Mouse (Mus musculus) layer of hippocampus, adult 9-10 months (tissue): ENCODE results near the gene Trim17.
"Not testable (repeated sequence)": the region's sequence is repeated elsewhere in the genome, so short reads cannot be mapped to it uniquely, and the experiment has no call there.

Experiments used
- DNase-seq: peaks from one replicate; pipeline ENCODE4 v3.0.0; 2022; ENCODE audit warnings: low spot score

The Trim17 gene

DNA sequence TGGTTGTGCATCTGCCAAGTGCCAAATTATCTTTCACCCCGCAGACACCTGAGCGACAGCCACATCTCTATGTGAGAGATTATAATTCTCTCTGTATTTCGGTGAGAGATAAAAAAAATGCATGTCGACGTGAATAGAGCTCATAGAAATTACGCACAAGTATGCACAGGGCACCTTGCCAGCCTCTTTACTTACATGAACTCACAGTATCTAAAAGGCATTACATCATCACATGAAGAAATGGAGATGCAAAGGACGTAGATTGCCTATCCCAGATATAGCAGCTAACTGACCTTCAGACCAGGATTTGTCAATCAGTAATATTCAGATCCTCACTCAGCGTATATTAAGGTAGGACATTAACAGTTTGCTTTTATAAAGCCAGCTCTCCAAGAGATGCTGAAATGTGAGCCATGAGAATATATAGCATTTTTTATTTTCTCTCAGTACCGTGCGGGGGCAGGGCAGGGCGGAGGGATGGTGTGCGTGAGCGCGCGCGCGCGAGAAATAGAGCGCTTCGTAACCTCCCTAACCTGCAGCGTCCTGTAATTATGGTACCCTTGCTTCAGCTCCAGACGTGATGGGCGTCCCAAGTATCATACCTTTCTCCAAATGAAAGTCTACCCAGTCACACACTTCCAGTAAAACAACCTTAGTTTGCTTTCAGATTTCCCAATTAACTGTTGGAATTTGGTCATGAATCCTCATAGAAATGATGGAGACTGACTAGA is 6.5 kb upstream of the Trim17 start:
- no peak for DNase-seq

DNA sequence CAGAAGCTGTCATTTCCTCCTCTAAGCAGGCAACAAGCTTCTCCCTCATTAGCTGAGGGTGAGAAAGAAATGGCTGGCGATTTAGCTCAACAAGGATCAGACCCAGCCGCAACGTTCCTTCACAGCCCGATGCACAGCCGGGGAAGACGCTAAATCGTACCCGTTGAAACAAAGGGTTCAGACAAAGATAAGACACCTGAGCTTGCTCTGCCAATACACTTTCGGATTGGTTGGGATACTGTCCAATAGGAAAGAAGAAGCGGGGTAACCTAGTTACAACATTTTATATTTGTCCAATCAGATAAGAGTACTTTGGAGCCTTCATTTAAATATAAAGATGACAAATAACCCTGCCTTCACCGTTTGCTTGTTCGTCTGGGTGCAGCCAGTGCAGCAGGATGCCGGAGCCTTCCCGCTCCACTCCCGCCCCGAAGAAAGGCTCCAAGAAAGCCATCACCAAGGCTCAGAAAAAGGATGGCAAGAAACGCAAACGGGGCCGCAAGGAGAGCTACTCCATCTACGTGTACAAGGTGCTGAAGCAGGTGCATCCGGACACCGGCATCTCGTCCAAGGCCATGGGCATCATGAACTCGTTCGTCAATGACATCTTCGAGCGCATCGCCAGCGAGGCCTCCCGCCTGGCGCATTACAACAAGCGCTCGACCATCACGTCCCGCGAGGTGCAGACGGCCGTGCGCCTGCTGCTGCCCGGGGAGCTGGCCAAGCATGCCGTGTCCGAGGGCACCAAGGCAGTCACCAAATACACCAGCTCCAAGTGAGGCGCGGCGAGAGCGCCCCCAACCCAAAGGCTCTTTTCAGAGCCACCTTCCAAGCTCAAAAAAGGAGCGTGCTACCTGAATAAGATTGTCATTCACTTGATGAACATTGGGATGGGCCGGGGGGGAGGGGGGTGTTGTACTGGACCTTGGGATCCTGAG is 5.7 kb upstream of the Trim17 start, which contains the start of gene Hist3h2ba:
Hist3h2ba (plus strand) TSS at position 379 of the 938 bp plus-strand sequence.
- peak; percentile 91 for DNase-seq

DNA sequence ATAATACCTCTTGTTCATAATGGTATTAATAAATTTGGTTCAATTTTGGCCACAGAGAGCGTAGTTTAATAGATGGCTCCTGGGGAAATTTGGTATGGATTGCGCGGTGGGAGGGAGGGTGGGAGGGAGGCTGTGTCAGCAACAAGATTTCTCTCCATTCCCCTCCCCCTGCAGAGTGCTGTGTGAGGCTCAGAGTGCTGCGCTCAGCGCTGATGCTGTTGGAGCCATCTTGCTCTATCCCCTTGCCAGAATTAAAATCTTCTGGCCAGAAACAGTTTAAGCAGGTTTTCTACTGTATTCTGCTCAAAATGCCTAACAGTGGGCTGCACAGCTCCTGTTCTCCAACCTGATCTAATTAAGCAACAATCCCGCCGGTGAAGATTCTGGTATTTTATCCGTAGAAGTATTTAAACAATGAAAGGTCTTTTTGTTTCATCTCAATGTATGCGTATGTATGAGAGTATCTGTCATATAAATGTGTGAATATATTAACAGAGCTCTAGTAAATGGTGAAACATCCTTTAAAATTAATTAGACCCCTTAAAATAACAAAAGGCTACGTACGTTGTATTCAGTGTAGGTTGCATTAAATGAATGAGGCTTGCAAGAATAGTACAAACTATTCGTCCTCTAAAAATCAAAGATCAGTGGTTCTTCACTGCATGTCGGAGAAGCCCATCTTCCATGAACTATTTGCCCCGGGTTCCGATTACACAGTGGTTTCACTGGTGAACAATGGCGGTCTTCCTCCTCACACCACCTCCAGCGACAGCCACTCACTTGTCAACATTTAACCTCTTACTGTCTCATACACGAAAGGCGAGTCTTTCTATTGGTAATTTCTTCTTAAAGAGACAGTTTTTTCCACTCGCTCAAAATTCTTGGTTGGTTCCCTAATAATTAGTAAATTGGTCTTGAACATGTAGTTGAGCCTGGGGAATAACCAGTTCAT is 4.7 kb upstream of the Trim17 start:
- DNase-seq: no peak

DNA sequence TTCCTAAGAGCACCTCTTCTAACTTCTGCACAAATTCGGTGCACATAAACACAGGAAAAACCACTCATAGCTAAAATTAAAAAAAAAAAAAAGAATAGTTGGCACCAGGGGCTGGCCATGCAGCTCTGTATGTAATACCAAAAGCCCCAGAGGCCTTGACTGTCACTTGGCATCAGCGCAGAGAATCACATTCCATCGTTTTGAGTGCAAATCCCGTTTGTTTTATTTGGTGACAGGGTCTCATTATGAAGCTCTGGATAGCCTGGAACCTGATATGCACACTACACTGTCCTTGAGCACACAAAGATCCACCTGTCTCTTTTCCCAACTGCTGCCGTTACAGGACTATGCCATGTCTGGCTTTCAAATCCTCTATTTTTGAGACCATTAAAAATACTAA is 3.3 kb upstream of the Trim17 start:
- no peak for DNase-seq

DNA sequence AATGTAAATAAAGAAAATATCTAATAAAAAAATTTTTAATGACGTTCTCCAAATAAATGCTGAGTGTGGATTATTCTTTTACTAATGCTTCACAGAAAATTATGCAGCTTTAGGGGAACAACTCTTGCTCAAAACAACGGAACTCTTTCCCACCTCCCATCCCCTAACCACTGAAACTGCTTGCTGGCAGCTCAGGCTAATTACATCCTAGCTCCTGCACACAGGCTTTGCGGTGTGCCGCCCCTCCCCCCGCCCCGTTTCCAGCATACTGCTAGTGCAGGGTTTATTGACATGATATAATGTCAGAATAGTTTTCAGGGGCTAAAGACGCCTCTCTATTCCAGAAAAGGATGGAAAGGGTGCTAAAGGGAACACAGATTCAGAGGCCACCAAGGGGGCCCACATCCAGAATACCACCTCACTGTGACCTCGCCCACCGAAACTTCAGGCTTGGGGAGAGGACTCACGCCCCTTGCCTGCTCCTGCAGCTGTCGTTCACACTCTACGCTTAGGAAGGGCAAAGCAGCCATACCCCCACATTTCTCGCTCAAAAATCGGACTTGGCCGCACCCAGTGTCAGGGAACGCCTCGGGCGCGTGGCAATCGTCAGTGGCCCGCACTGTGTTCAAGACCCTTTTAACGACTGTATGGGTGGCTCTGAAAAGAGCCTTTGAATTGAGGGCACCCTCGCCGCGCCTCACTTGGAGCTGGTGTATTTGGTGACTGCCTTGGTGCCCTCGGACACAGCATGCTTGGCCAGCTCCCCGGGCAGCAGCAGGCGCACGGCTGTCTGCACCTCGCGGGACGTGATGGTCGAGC is 925 bp upstream of the Trim17 start:
- DNase-seq: no peak

DNA sequence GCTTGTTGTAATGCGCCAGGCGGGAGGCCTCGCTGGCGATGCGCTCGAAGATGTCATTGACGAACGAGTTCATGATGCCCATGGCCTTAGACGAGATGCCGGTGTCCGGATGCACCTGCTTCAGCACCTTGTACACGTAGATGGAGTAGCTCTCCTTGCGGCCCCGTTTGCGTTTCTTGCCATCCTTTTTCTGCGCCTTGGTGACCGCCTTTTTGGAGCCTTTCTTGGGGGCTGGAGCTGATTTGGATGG is 390 bp upstream of the Trim17 start:
- DNase-seq: not testable (repeated sequence)

DNA sequence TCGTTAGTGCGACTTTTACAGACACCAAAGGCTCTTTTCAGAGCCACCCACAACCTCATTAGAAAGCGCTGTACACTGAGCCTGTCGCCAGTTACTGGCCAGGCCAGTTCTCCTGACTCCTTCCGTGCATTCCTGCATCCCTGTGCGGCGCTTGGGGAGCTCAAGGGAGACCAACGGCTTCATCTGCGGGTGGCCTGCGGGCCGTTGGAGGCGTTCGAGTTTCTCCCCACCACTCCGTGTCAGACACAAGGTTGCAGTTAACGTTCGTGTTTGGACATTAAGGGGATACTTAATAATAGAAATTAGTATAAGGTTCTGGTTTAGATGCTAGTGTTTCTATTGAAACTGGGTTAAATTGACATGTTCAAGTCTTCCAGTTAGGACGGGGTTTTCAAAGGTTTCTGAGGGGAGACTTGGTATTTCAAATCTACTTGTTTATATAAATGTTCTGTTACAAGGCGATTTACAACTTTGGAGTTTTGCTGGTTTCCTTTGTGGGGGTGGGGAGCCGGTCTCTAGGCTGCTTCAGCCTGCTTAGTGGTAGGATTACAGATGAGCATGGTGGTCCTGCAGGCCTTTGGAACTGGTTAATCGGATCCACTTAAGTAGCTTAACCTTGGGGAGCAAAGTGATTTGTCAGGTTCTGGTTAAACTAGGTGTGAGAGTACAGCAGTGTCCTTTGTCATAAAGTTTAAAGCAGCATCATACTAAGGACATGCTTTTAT is 820 bp downstream of the Trim17 start:
- DNase-seq: no peak

DNA sequence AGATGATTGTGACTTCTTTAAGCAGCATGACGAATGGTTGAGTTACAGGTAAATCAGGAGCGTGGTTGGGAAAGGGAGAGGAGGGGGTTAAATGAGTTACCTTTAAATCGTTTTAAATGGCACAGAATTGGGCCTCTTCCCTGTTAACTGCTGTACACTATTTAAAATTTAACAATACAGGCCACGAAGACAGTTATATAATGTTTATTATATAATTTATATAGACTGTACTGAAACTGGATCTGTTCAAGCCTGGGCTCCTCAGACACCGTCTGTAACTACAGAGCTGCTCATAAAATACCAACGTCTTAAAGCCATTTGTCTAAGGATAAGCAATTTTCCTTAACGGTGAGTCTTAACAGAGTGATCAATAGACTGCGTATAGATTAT is 1.4 kb downstream of the Trim17 start:
- DNase-seq: no peak

DNA sequence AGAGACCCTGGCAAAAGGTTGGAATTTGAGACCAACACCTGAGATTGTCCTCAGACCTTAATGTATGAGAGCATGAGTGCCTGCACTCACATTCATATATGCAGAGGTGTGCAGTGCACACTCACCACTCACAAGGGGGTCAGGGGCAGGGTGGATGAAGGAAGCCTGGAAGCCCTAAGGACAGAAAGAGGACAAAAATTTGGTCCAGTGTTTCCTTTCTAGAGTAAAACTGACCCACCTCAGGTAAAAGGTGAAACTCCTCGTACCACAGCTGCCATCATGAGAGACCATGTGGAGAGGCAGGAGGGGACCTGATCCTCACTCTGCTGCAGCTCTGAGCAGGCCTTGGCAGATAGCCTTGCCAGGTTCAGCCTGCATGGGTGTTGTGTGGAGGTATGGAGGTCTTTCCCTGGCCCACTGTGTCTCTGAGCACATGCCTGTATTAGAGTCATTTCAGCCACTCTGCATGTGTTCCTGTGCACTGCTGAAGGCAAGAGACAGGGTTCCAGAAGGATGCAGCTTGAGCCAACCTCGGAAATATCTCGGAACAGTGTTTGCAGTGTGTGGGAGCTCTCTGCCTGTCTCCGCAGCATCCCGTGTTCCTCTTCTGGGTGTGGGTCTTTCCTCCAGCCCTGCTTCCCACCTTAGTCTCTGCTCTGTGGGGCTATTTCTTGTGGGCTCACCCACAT is 2.9 kb downstream of the Trim17 start:
- no peak for DNase-seq

DNA sequence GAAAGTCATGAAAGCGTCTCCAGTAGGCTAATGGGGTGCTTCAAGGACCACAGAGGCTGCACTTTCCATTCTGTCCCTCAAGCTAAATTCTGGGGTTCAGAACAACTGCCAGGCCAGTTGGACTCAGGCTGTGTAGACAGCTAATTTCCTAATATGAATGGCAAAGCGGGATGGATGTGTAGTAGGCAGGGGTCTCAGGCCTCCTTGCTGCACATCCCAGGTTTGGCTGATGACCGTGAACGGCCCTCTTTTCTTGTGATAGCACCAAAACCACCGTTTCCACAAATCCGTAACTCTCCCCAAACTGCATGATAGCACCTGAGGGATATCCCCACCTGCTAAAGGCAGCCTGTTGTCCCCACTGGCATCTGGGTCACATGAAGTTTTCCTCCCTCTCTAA is 4.1 kb downstream of the Trim17 start:
- no peak for DNase-seq

DNA sequence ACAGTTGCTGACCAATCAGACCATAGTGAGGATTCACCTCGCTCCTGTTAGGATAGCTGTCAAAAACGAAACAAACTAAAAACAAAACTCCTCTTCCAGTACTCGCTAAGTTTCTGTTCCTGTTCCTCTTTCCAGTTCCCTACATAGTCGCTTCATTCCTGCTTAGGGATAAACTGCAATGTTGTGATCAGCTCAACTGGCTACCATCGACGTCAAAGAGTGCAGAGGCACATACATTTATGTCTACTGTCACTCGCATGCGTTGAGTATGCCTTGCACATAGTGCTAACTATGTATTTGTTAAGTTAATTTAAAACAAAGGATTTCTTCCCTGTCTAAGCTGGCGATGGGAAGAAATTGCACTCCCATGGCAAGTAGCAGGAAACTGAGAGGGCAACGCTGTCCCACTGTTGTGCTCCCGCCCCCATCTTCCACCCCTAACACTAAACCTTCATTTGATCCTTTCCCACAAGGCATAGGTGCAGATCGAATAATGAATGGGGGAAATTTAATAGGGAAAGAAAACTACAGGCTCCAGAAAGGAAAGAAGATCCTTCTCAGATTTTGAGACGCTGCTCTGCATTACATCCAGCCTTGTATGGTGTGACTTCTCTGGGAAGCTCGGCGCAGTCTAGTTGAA is 4.8 kb downstream of the Trim17 start:
- no peak for DNase-seq

DNA sequence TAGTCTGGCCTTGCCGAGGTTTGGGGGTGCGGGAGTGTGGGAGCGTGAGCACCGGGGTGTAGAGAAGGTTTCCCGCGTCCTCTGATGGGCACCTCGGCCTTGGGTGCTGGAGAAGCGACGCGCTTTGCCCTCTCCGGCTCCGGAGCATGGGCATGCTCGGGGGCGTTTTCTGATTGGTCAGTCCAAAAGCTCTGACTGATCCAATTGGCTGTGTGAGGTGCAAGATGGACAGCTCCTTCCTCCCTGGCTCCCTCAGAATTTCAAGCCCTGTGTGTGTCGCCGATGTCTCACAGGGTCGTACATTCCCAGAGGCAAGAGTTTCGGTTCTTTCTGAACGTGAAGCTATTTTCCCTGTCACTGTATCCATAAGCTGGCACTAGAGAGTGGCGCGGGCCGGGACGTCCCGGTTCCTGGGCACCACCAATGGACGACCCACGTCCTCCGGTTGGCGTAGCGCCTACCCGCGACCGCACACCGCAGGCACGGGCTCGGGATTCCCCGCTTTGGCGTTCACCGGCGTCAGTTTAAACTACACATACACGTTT is 5.5 kb downstream of the Trim17 start:
- no peak for DNase-seq

DNA sequence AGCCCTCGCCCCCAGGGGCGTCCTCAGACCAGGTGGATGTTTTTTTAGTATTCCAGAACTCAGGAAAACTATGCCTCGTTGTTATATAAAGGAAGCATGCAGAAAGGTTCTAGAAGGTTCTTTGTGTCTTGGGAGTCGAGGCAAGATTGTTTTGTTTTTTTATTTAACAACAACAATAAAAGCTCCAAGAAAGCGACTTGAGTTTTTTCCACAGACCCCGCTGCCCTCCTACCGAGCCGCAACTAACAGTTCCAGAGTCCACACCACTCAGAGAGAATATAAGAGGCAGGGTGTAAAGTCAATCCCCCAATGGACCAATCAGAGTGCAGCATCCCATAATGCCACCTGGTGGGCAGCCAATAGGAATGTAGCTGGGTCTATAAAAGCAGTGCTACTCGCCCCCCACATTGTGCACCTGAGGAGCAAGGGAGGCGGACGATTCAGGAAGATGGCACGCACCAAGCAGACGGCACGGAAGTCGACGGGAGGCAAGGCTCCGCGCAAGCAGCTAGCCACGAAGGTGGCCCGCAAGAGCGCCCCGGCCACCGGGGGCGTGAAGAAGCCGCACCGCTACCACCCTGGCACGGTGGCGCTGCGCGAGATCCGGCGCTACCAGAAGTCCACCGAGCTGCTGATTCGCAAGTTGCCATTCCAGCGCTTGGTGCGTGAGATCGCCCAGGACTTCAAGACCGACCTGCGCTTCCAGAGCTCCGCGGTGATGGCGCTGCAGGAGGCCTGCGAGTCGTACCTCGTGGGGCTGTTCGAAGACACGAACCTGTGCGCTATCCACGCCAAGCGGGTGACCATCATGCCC is 7.1 kb downstream of the Trim17 start:
- no peak for DNase-seq

DNA sequence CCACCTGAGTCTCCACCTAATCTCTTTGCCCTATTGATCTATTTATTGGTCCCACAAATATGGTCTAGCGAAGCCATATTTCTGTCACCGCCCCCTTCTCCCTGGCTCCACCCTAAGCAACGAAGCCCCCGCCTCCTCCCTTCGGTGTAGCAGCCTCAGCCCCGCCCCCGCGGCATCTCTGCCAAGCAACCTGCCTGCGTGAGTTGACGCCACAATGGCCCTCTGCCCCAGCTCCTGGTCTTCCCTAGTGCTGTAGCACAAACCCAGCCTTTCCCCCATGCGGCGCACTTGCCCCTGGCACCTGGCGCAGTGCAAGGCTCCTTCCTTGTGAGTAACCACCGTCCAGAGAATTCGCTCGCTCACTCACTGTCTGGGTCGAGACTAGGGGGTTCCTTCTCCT is 9.1 kb downstream of the Trim17 start:
- no peak for DNase-seq

DNA sequence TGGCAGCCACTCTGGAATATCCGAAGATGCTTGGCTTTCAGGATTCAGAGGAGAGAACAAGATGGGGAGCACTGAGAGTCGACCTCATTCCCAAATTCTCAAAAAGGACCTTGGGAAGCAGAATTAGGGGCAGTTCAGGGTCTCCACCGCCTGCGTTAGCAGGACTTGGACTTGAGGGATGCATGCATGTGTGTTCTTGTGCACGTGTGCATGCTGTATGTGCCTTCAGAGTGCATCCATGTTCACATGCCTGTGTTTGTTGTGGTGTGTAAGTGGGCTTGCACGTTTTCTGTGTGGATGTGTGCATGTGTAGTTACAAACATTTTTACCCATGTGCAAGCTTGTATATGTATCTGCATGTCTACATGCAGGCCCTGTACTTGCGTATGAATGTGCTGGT is 9.7 kb downstream of the Trim17 start:
- no peak for DNase-seq

DNA sequence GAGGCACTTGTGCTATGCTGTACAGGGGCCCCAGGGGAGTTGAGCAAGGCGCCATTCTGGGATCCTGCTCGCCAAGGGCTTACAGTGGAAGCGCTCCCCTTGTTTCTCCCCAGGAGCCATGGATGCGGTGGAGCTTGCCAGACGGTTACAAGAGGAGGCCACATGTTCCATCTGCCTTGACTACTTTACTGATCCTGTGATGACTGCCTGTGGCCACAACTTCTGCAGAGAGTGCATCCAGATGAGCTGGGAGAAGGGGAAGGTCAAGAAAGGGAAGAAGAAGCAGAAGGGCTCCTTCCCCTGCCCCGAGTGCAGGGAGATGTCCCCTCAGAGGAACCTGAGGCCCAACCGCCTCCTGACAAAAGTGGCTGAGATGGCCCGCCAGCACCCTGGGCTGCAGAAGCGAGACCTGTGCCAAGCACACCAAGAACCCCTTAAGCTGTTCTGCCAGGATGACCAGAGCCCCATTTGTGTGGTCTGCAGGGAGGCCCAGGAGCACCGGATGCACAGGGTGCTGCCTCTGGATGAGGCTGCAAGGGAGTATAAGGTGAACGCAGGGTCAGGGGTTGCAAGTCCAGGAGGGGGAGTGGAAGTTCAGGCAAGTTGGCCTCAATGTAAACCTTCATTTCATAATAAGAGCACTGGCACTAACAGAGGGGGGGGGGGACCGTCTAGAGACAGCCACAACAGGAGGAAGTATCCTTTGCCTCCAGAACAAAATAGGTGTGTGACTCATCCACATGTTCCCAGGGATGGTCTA is 10.7 kb downstream of the Trim17 start:
- DNase-seq: no peak

DNA sequence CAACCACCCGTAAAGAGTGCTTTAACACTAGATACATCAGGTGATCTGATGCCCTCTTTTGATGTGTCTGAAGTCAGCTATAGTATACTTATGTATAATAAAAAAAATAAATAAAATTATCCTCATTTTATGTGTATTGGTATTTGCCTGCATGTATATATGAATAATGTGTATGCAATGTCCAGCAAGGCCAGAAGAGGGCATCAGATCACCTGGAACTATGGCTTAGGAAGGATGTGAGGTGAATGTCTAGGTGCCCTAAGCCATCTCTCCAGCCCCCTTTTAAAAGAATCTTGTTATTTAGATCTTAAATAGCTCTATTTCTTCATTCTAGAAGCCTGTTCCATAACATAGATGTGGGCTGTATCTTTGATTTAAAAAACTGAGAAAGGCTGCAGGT is 12.9 kb downstream of the Trim17 start:
- no peak for DNase-seq

DNA sequence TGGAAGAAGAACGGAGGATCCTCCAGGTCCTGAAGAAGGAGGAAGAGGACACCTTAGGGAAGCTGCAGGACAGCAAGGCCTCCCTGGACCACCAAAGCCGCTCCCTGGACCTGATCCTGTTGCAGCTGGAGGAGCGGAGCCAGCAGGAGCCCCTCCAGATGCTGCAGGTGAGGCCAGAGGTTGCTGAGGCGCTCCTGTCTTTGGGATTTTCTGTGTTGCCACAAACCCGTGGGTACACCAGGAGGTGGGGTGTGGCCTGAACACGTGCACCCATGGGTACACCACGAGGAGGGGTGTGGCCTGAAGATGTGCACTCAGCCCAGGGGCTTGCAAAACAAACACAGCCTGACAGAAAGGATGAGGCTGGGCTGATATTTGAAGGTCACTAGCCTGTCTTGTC is 14.1 kb downstream of the Trim17 start:
- DNase-seq: no peak
